Mouse (Mus musculus) embryonic facial prominence, embryonic 13.5 days (tissue): Measurements from ENCODE around the gene Pmis2. TPM values are rescaled to one million over a fixed set of nuclear protein-coding genes. Genes with fewer than 3 reads are reported as not detected.

ENCODE experiments used
- ATAC-seq: fragments of 200-750 bp; cut with Nextera tagmentation; 2 replicates; pipeline ENCODE4 v1.8.0; 2017; ENCODE audit warnings: low read depth; ENCODE audit not compliant: insufficient number of reproducible peaks, insufficient read depth, low FRiP score, low TSS enrichment
- H3K27ac ChIP-seq: fragments of 300-500 bp; sonication (generic); 2 replicates; pipeline ENCODE4 v1.5.1; 2015; ENCODE audit warnings: moderate library complexity, mild to moderate bottlenecking, inconsistent platforms
- H3K27me3 ChIP-seq: fragments of 300-500 bp; sonication (generic); 2 replicates; pipeline ENCODE4 v1.6.1; 2015; ENCODE audit warnings: mild to moderate bottlenecking, inconsistent platforms
- H3K36me3 ChIP-seq: fragments of 300-500 bp; sonication (generic); 2 replicates; pipeline ENCODE4 v1.6.1; 2015; ENCODE audit warnings: mild to moderate bottlenecking, inconsistent platforms
- H3K4me1 ChIP-seq: fragments of 300-500 bp; sonication (generic); 2 replicates; pipeline ENCODE4 v1.6.1; 2015; ENCODE audit warnings: inconsistent platforms
- H3K4me2 ChIP-seq: fragments of 300-500 bp; sonication (generic); 2 replicates; pipeline ENCODE4 v1.6.1; 2015; ENCODE audit warnings: moderate library complexity, mild to moderate bottlenecking, inconsistent platforms
- H3K4me3 ChIP-seq: fragments of 300-500 bp; sonication (generic); 2 replicates; pipeline ENCODE4 v1.5.1; 2015; ENCODE audit warnings: mild to moderate bottlenecking, inconsistent platforms
- H3K9ac ChIP-seq: fragments of 300-500 bp; sonication (generic); 2 replicates; pipeline ENCODE4 v1.6.1; 2015; ENCODE audit warnings: mild to moderate bottlenecking, inconsistent platforms
- H3K9me3 ChIP-seq: fragments of 300-500 bp; sonication (generic); 2 replicates; pipeline ENCODE4 v1.6.1; 2016; ENCODE audit warnings: inconsistent platforms
- WGBS: fragments of 180-500 bp; shearing (Covaris S2); methylation state at CpG from one replicate; pipeline ENCODE4 v1.1.7; 2015; ENCODE audit warnings: mixed read lengths; 5-methylcytosine and 5-hydroxymethylcytosine counted together
- polyA plus RNA-seq: library from polyadenylated mRNA; unstranded; fragments of >200 nt; fragmentation: Nextera tagmentation; extraction: Ambion mirVana; gene quantifications from 2 replicates; pipeline ENCODE4 v1.2.1, GENCODE M21; 2015

The Pmis2 gene
- polyA plus RNA-seq, 1 experiment from 2014 or later = not detected

- H3K27me3 ChIP-seq = peaks cover 45% of the 10 kb centered on the region
- no peak overlapping the region for H3K9ac ChIP-seq
- H3K4me1 ChIP-seq = peaks cover 14% of the 10 kb centered on the region
- no peak for ATAC-seq
- no peak overlapping the region for H3K4me3 ChIP-seq
- no peak overlapping the region for H3K4me2 ChIP-seq
- no peaks in the 10 kb centered on the region for H3K9me3 ChIP-seq
- no peak overlapping the region for H3K27ac ChIP-seq
- H3K36me3 ChIP-seq = peaks cover 4% of the 10 kb centered on the region; the same call in 1 of the 2 replicates
Observed at GRCm38 (mm10) chr7:30629013-30629412, 42.4 kb downstream of the Pmis2 start.

DNA sequence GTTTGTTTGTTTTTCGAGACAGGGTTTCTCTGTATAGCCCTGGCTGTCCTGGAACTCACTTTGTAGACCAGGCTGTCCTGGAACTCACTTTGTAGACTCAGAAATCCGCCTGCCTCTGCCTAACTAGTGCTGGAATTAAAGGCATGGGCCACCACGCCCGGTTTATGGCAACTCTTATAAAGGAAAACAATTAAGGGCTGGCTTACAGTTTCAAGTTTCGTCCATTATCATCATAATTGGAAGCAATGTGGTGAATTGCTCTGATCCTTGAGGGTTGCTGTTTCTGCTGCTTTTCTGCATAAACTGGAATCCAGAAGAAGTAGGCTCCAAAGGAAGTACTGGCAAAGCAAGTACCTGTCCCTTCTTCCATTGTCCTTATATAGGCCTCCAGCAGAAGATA lies 44.8 kb downstream of the Pmis2 start:
- 80% methylated on average over 5 of the region's 5 CpGs for WGBS
- H3K4me2 ChIP-seq = peak overlapping the region; percentile 91; the same call in 1 of the 2 replicates

GRCm38 (mm10) chr7:30625530-30626384 lies 45.6 kb downstream of the Pmis2 start, which contains the start of gene Cox6b1:
Gene Cox6b1 (minus strand): TSS chr7:30626151.
- peak within 1 kb of the TSS; percentile 91 for H3K9ac ChIP-seq
- peak within 1 kb of the TSS; percentile 48 for H3K27ac ChIP-seq
- H3K4me2 ChIP-seq = peak within 1 kb of the TSS; percentile 91
- 2% methylated on average over 44 of the region's 44 CpGs for WGBS
- H3K4me1 ChIP-seq = peaks cover 9% of the 10 kb centered on the region
- H3K27me3 ChIP-seq = peaks cover 14% of the 10 kb centered on the region
- peaks cover 34% of the 10 kb centered on the region for H3K36me3 ChIP-seq
- H3K9me3 ChIP-seq = no peaks in the 10 kb centered on the region
- peak within 1 kb of the TSS; percentile 83 for H3K4me3 ChIP-seq
- ATAC-seq = peak; percentile 84

More for the DNA sequence above, 44.8 kb downstream of the Pmis2 start:
- no peak overlapping the region for H3K9ac ChIP-seq
- peaks cover 27% of the 10 kb centered on the region for H3K36me3 ChIP-seq
- no peak overlapping the region for H3K27ac ChIP-seq
- H3K4me3 ChIP-seq = no peak overlapping the region
- peaks cover 9% of the 10 kb centered on the region for H3K4me1 ChIP-seq
- no peak for ATAC-seq
- peaks cover 22% of the 10 kb centered on the region for H3K27me3 ChIP-seq
- no peaks in the 10 kb centered on the region for H3K9me3 ChIP-seq

Other genes with a start within 250 kb of the Pmis2 start
- 1.8 and 2.5 TPM in 2 replicates for gene Nfkbid, start 249.9 kb downstream of the Pmis2 start, polyA plus RNA-seq
- 53.4 and 54.1 TPM in 2 replicates for gene Aplp1, start 226.1 kb downstream of the Pmis2 start, polyA plus RNA-seq
- 0.17 and 0.52 TPM in 2 replicates for gene Kirrel2, start 213.9 kb downstream of the Pmis2 start, polyA plus RNA-seq
- 0.13 and 0.36 TPM in 2 replicates for gene Nphs1, start 213.3 kb downstream of the Pmis2 start, polyA plus RNA-seq
- gene Prodh2, start 178.0 kb downstream of the Pmis2 start, polyA plus RNA-seq = 0.73 TPM in 1 of 2 replicates, not detected in the other
- gene Arhgap33, start 136.5 kb downstream of the Pmis2 start, polyA plus RNA-seq = 16.4 and 17.5 TPM in 2 replicates
- 16.5 and 21.0 TPM in 2 replicates for gene Hspb6, start 119.4 kb downstream of the Pmis2 start, polyA plus RNA-seq
- gene Proser3, start 119.3 kb downstream of the Pmis2 start, polyA plus RNA-seq = 15.8 and 17.4 TPM in 2 replicates
- 44.1 and 47.7 TPM in 2 replicates for gene Lin37, start 111.8 kb downstream of the Pmis2 start, polyA plus RNA-seq
- 97.0 and 104 TPM in 2 replicates for gene U2af1l4, start 108.3 kb downstream of the Pmis2 start, polyA plus RNA-seq
- 14.9 and 15.4 TPM in 2 replicates for gene Gm49396, start 108.3 kb downstream of the Pmis2 start, polyA plus RNA-seq
- 131 and 138 TPM in 2 replicates for gene Psenen, start 108.0 kb downstream of the Pmis2 start, polyA plus RNA-seq
- 4.3 and 4.8 TPM in 2 replicates for gene Igflr1, start 106.2 kb downstream of the Pmis2 start, polyA plus RNA-seq
- gene Kmt2b, start 82.9 kb downstream of the Pmis2 start, polyA plus RNA-seq = 9.3 and 13.8 TPM in 2 replicates
- 0.27 and 0.29 TPM in 2 replicates for gene Zbtb32, start 72.7 kb downstream of the Pmis2 start, polyA plus RNA-seq
- 0.28 and 0.55 TPM in 2 replicates for gene Upk1a, start 58.8 kb downstream of the Pmis2 start, polyA plus RNA-seq
- gene Cox6b1, start 45.5 kb downstream of the Pmis2 start, polyA plus RNA-seq = 818 and 841 TPM in 2 replicates
- gene Etv2, start 35.8 kb downstream of the Pmis2 start, polyA plus RNA-seq = not detected in 2 replicates
- gene Rbm42, start 21.3 kb downstream of the Pmis2 start, polyA plus RNA-seq = 128 and 139 TPM in 2 replicates
- 51.0 and 51.3 TPM in 2 replicates for gene Haus5, start 6.6 kb downstream of the Pmis2 start, polyA plus RNA-seq
- gene 2200002J24Rik, start 27.3 kb upstream of the Pmis2 start, polyA plus RNA-seq = not detected in 2 replicates
- gene Atp4a, start 40.6 kb upstream of the Pmis2 start, polyA plus RNA-seq = 0.10 and 0.17 TPM in 2 replicates
- 181 and 185 TPM in 2 replicates for gene Tmem147, start 57.9 kb upstream of the Pmis2 start, polyA plus RNA-seq
- gene Gapdhs, start 72.1 kb upstream of the Pmis2 start, polyA plus RNA-seq = 0.74 and 0.90 TPM in 2 replicates
- gene Sbsn, start 79.9 kb upstream of the Pmis2 start, polyA plus RNA-seq = 2.5 and 3.3 TPM in 2 replicates
- gene Dmkn, start 92.2 kb upstream of the Pmis2 start, polyA plus RNA-seq = 14.5 and 22.3 TPM in 2 replicates
- 72.6 and 127 TPM in 2 replicates for gene Krtdap, start 116.3 kb upstream of the Pmis2 start, polyA plus RNA-seq
- gene Ffar2, start 152.2 kb upstream of the Pmis2 start, polyA plus RNA-seq = not detected in 2 replicates
- gene Ffar3, start 184.6 kb upstream of the Pmis2 start, polyA plus RNA-seq = not detected in 2 replicates
- not detected in 2 replicates for gene Ffar1, start 190.0 kb upstream of the Pmis2 start, polyA plus RNA-seq
- 0.18 TPM in 1 of 2 replicates, not detected in the other for gene Cd22, start 208.7 kb upstream of the Pmis2 start, polyA plus RNA-seq
- 0.34 and 0.49 TPM in 2 replicates for gene Mag, start 243.3 kb upstream of the Pmis2 start, polyA plus RNA-seq